Mouse (Mus musculus) hindbrain, embryonic 12.5 days (tissue): ENCODE data around the gene Gm13119. TPM values are rescaled to one million over a fixed set of nuclear protein-coding genes. Genes with fewer than 3 reads are reported as not detected.

Source experiments
- polyA plus RNA-seq: library from polyadenylated mRNA; unstranded; fragments of >200 nt; fragmentation: Nextera tagmentation; extraction: Ambion mirVana; gene quantifications from 2 replicates; pipeline ENCODE4 v1.2.1, GENCODE M21; 2016

Gene Gm13119
- polyA plus RNA-seq, 1 experiment from 2014 or later = not detected

Other genes starting within 250 kb of the Gm13119 start
- not detected in 2 replicates for gene Oog3, start 195.3 kb upstream of the Gm13119 start, polyA plus RNA-seq
- not detected in 2 replicates for gene Oog2, start 167.2 kb upstream of the Gm13119 start, polyA plus RNA-seq
- gene C87977, start 144.6 kb upstream of the Gm13119 start, polyA plus RNA-seq = not detected in 2 replicates
- not detected in 2 replicates for gene Pramel5, start 77.5 kb upstream of the Gm13119 start, polyA plus RNA-seq
- not detected in 2 replicates for gene Gm13128, start 27.7 kb upstream of the Gm13119 start, polyA plus RNA-seq
- gene Pramef20, start 20.0 kb downstream of the Gm13119 start, polyA plus RNA-seq = not detected in 2 replicates
- gene Pramef12, start 50.5 kb downstream of the Gm13119 start, polyA plus RNA-seq = 0.14 TPM in 1 of 2 replicates, not detected in the other
- gene 1700012P22Rik, start 80.8 kb downstream of the Gm13119 start, polyA plus RNA-seq = 0.22 and 0.33 TPM in 2 replicates
- gene Gm9944, start 95.4 kb downstream of the Gm13119 start, polyA plus RNA-seq = not detected in 2 replicates
- not detected in 2 replicates for gene Aadacl3, start 105.8 kb downstream of the Gm13119 start, polyA plus RNA-seq
- gene 9430007A20Rik, start 161.9 kb downstream of the Gm13119 start, polyA plus RNA-seq = not detected in 2 replicates
- not detected in 2 replicates for gene Gm13124, start 207.2 kb downstream of the Gm13119 start, polyA plus RNA-seq